Mouse (Mus musculus) gastrocnemius, postnatal 10 days (tissue): ENCODE data around the gene Casc4. TPM values are rescaled to one million over a fixed set of nuclear protein-coding genes. Genes with fewer than 3 reads are reported as not detected.

Experiments
- DNase-seq: peaks from one replicate; pipeline ENCODE4 v3.0.0; 2021; ENCODE audit warnings: mixed read lengths
- long read RNA-seq, 2 experiments: library from polyadenylated mRNA; stranded (forward); transcript quantifications; one replicate each; pipeline ENCODE4 v2.0.0; 2021
- total RNA-seq, 2 experiments: library from RNA; stranded (reverse); gene quantifications; 2 replicates each; pipeline ENCODE4 v1.2.3; 2021

Gene Casc4
- total RNA-seq = 10 to 100 TPM; 32.7 to 38.7 TPM
- long read RNA-seq, experiment 1, full-length matches to known transcripts = 10 of 15 reads
- long read RNA-seq, experiment 1, partial matches to known transcripts = 2 of 15 reads
- long read RNA-seq, experiment 1, other reads (novel, unspliced or antisense) = 3 of 15 reads
- long read RNA-seq, experiment 2, full-length matches to known transcripts = 8 of 11 reads
- long read RNA-seq, experiment 2, partial matches to known transcripts = 3 of 11 reads
- long read RNA-seq, experiment 2, other reads (novel, unspliced or antisense) = 0 of 11 reads

- DNase-seq = peak; percentile 91
Observed at GRCm38 (mm10) chr2:121866632-121867050, at the start of gene Casc4. Gene Casc4 (plus strand): TSS chr2:121866970.

GRCm38 (mm10) chr2:121821787-121822186 lies 45.0 kb upstream of the Casc4 start:
- no peak for DNase-seq

GRCm38 (mm10) chr2:121824653-121825052 lies 42.1 kb upstream of the Casc4 start:
- DNase-seq = no peak

GRCm38 (mm10) chr2:121826189-121826588 lies 40.6 kb upstream of the Casc4 start:
- DNase-seq = no peak

GRCm38 (mm10) chr2:121828411-121828810 lies 38.4 kb upstream of the Casc4 start:
- DNase-seq = no peak

GRCm38 (mm10) chr2:121832484-121832894 lies 34.3 kb upstream of the Casc4 start:
- DNase-seq = peak; percentile 21

- DNase-seq = no peak
Observed at GRCm38 (mm10) chr2:121834926-121835325, 31.8 kb upstream of the Casc4 start.

GRCm38 (mm10) chr2:121841453-121841852 lies 25.3 kb upstream of the Casc4 start:
- no peak for DNase-seq

GRCm38 (mm10) chr2:121842249-121842648 lies 24.5 kb upstream of the Casc4 start:
- no peak for DNase-seq

GRCm38 (mm10) chr2:121846050-121846449 lies 20.7 kb upstream of the Casc4 start:
- DNase-seq = no peak

GRCm38 (mm10) chr2:121852045-121852444 lies 14.7 kb upstream of the Casc4 start:
- no peak for DNase-seq

- no peak for DNase-seq
Observed at GRCm38 (mm10) chr2:121853974-121854373, 12.8 kb upstream of the Casc4 start.

GRCm38 (mm10) chr2:121859380-121859980 lies 7.3 kb upstream of the Casc4 start:
- DNase-seq = no peak

- peak; percentile 5 for DNase-seq
Observed at GRCm38 (mm10) chr2:121866071-121866601, 634 bp upstream of the Casc4 start.

- peak; percentile 54 for DNase-seq
Observed at GRCm38 (mm10) chr2:121867051-121867928, 520 bp downstream of the Casc4 start.

- DNase-seq = no peak
Observed at GRCm38 (mm10) chr2:121879506-121879905, 12.7 kb downstream of the Casc4 start.

GRCm38 (mm10) chr2:121885509-121886106 lies 18.8 kb downstream of the Casc4 start:
- DNase-seq = no peak

GRCm38 (mm10) chr2:121886406-121886805 lies 19.6 kb downstream of the Casc4 start:
- no peak for DNase-seq

- DNase-seq = no peak
Observed at GRCm38 (mm10) chr2:121888720-121889497, 22.1 kb downstream of the Casc4 start.

- no peak for DNase-seq
Observed at GRCm38 (mm10) chr2:121895261-121895660, 28.5 kb downstream of the Casc4 start.

GRCm38 (mm10) chr2:121896825-121897224 lies 30.1 kb downstream of the Casc4 start:
- DNase-seq = no peak
